Mouse (Mus musculus): ENCODE results near the gene Nek2. TPM values are rescaled to one million over a fixed set of nuclear protein-coding genes. Genes with fewer than 3 reads are reported as not detected.

The Nek2 gene
- total and polyA plus RNA-seq, 3 experiments, result 17.3 to 61.9 (median 40.6) TPM

DNA sequence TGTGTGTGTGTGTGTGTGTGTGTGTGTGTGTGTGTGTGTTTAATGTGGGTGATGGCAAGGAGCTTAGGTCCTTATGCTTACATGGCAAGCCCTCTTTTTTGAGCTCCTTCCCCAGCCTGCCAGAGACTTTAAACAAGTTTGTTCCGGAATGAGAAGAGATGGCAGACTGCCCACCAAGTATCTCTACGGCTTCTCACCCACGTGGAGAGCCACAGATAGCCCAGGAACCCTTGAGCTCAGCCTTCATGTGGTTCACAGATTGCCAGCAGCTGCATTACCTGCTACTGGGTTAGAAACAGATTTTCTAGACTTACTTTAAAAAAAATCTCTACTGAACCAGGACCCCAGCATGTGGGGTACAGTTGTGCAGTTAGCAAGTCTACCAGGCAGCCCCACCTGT is 38.6 kb downstream of the Nek2 start:
- no peak overlapping the region for H3K4me3 ChIP-seq (ENCODE audit: low read depth, low read length)
- no peaks in the 10 kb centered on the region for H3K9me3 ChIP-seq (replicated peaks)
- no peaks in the 10 kb centered on the region for H3K36me3 ChIP-seq (replicated peaks)
- DNase-seq (ENCODE audit: low spot score) (no peak), ATAC-seq (ENCODE audit: extremely low read depth, insufficient number of reproducible peaks, low FRiP score, poor library complexity, severe bottlenecking) (no peak)
- H3K27me3 ChIP-seq (ENCODE audit: insufficient read depth, low read length), result peaks cover 7% of the 10 kb centered on the region
- peaks cover 40% of the 10 kb centered on the region for H3K4me1 ChIP-seq (ENCODE audit: insufficient read depth, low read depth, low read length)
- TF ChIP-seq GATA2 (IDR thresholded peaks at IDR 0.05; ENCODE audit: borderline replicate concordance, low read depth, low read length) (no peak), CTCF (IDR thresholded peaks at IDR 0.05; ENCODE audit: low read depth, low read length) (no peak), GATA1 (IDR thresholded peaks at IDR 0.05; ENCODE audit: borderline replicate concordance, low read length) (no peak), TAL1 (conservative IDR thresholded peaks at IDR 0.05; ENCODE audit: low read depth, low read length) (no peak), POLR2AphosphoS5 (IDR thresholded peaks at IDR 0.05; ENCODE audit: insufficient replicate concordance, low read depth, low read length) (no peak)

GRCm38 (mm10) chr1:191861247-191861646 is 40.0 kb downstream of the Nek2 start:
- DNase-seq (ENCODE audit: low spot score), result no peak

DNA sequence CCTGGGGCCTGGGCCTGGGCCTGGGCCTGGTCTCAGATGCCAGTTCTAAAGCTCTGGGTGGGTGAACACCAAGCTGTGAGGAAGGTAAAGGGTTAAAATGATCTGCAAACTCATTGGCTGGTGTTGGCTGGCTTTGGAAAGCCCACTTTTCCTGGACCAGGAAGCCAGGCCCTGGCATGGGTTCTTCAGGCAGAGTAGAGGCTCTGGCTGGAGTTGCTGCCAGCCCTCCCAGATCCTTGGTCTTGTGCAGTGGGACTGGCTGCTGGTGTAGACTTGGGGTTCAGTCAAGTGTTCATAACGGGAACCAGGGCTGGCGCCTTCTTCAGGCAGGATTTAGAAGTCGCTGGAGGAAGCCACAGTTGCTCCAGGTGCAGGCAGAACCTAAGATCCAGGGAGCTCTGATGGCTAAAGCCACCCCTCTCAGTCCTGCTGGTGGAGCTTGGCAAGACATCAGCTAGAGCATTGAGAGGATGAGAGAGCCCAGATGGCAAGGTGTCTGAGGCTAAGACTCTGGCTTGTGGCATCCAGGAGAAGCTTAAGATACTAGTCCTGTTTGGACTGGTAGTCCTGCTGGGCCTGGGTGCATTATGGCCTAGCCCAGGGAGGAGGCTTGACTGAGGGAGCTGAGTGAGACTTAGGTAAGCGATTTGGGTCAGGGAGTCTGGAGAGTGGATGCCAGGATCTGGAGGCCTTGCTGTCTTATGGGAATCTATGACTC is 42.7 kb downstream of the Nek2 start:
- H3K36me3 ChIP-seq (replicated peaks), result no peaks in the 10 kb centered on the region
- no peak for DNase-seq (ENCODE audit: low spot score)
- no peak for ATAC-seq (ENCODE audit: extremely low read depth, insufficient number of reproducible peaks, low FRiP score, poor library complexity, severe bottlenecking)
- no peaks in the 10 kb centered on the region for H3K9me3 ChIP-seq (replicated peaks)
- peaks cover 17% of the 10 kb centered on the region for H3K4me1 ChIP-seq (ENCODE audit: insufficient read depth, low read depth, low read length)
- H3K27me3 ChIP-seq (ENCODE audit: insufficient read depth, low read length), result peaks cover 16% of the 10 kb centered on the region
- no peak overlapping the region for H3K4me3 ChIP-seq (ENCODE audit: low read depth, low read length)
- TF ChIP-seq TAL1 (conservative IDR thresholded peaks at IDR 0.05; ENCODE audit: low read depth, low read length) (no peak), GATA1 (IDR thresholded peaks at IDR 0.05; ENCODE audit: borderline replicate concordance, low read length) (no peak), POLR2AphosphoS5 (IDR thresholded peaks at IDR 0.05; ENCODE audit: insufficient replicate concordance, low read depth, low read length) (no peak), GATA2 (IDR thresholded peaks at IDR 0.05; ENCODE audit: borderline replicate concordance, low read depth, low read length) (no peak), CTCF (IDR thresholded peaks at IDR 0.05; ENCODE audit: low read depth, low read length) (no peak)

More at GRCm38 (mm10) chr1:191861247-191861646, 40.0 kb downstream of the Nek2 start:
- no peaks in the 10 kb centered on the region for H3K9me3 ChIP-seq (replicated peaks)
- H3K4me3 ChIP-seq (ENCODE audit: low read depth, low read length), result no peak overlapping the region
- peaks cover 26% of the 10 kb centered on the region for H3K4me1 ChIP-seq (ENCODE audit: insufficient read depth, low read depth, low read length)
- no peak for ATAC-seq (ENCODE audit: extremely low read depth, insufficient number of reproducible peaks, low FRiP score, poor library complexity, severe bottlenecking)
- TF ChIP-seq CTCF (IDR thresholded peaks at IDR 0.05; ENCODE audit: low read depth, low read length) (no peak), GATA2 (IDR thresholded peaks at IDR 0.05; ENCODE audit: borderline replicate concordance, low read depth, low read length) (no peak), POLR2AphosphoS5 (IDR thresholded peaks at IDR 0.05; ENCODE audit: insufficient replicate concordance, low read depth, low read length) (no peak), TAL1 (conservative IDR thresholded peaks at IDR 0.05; ENCODE audit: low read depth, low read length) (no peak), GATA1 (IDR thresholded peaks at IDR 0.05; ENCODE audit: borderline replicate concordance, low read length) (no peak)
- no peaks in the 10 kb centered on the region for H3K36me3 ChIP-seq (replicated peaks)
- H3K27me3 ChIP-seq (ENCODE audit: insufficient read depth, low read length), result peaks cover 12% of the 10 kb centered on the region

GRCm38 (mm10) chr1:191864551-191865027 is 43.3 kb downstream of the Nek2 start:
- Histone ChIP-seq H3K9me3 (replicated peaks) (no peaks in the 10 kb centered on the region), H3K27me3 (ENCODE audit: insufficient read depth, low read length) (peaks cover 16% of the 10 kb centered on the region), H3K36me3 (replicated peaks) (no peaks in the 10 kb centered on the region), H3K4me1 (ENCODE audit: insufficient read depth, low read depth, low read length) (peaks cover 13% of the 10 kb centered on the region), H3K4me3 (ENCODE audit: low read depth, low read length) (no peak overlapping the region)
- TF ChIP-seq GATA2 (IDR thresholded peaks at IDR 0.05; ENCODE audit: borderline replicate concordance, low read depth, low read length) (no peak), TAL1 (conservative IDR thresholded peaks at IDR 0.05; ENCODE audit: low read depth, low read length) (no peak), POLR2AphosphoS5 (IDR thresholded peaks at IDR 0.05; ENCODE audit: insufficient replicate concordance, low read depth, low read length) (no peak), CTCF (IDR thresholded peaks at IDR 0.05; ENCODE audit: low read depth, low read length) (no peak), GATA1 (IDR thresholded peaks at IDR 0.05; ENCODE audit: borderline replicate concordance, low read length) (no peak)
- DNase-seq (ENCODE audit: low spot score) (no peak), ATAC-seq (ENCODE audit: extremely low read depth, insufficient number of reproducible peaks, low FRiP score, poor library complexity, severe bottlenecking) (no peak)

- DNase-seq (ENCODE audit: low spot score), result no peak
- H3K4me1 ChIP-seq (ENCODE audit: insufficient read depth, low read depth, low read length), result peaks cover 33% of the 10 kb centered on the region
- H3K36me3 ChIP-seq (replicated peaks), result no peaks in the 10 kb centered on the region
- ATAC-seq (ENCODE audit: extremely low read depth, insufficient number of reproducible peaks, low FRiP score, poor library complexity, severe bottlenecking), result no peak
- no peaks in the 10 kb centered on the region for H3K9me3 ChIP-seq (replicated peaks)
- no peak overlapping the region for H3K4me3 ChIP-seq (ENCODE audit: low read depth, low read length)
- TF ChIP-seq TAL1 (conservative IDR thresholded peaks at IDR 0.05; ENCODE audit: low read depth, low read length) (no peak), CTCF (IDR thresholded peaks at IDR 0.05; ENCODE audit: low read depth, low read length) (no peak), POLR2AphosphoS5 (IDR thresholded peaks at IDR 0.05; ENCODE audit: insufficient replicate concordance, low read depth, low read length) (no peak), GATA2 (IDR thresholded peaks at IDR 0.05; ENCODE audit: borderline replicate concordance, low read depth, low read length) (no peak), GATA1 (IDR thresholded peaks at IDR 0.05; ENCODE audit: borderline replicate concordance, low read length) (no peak)
- peaks cover 6% of the 10 kb centered on the region for H3K27me3 ChIP-seq (ENCODE audit: insufficient read depth, low read length)
Measured at GRCm38 (mm10) chr1:191872076-191872710, 50.9 kb downstream of the Nek2 start.

- Histone ChIP-seq H3K36me3 (replicated peaks) (no peaks in the 10 kb centered on the region), H3K9me3 (replicated peaks) (peaks cover 2% of the 10 kb centered on the region), H3K4me3 (ENCODE audit: low read depth, low read length) (no peak overlapping the region), H3K4me1 (ENCODE audit: insufficient read depth, low read depth, low read length) (peaks cover 59% of the 10 kb centered on the region), H3K27me3 (ENCODE audit: insufficient read depth, low read length) (peaks cover 5% of the 10 kb centered on the region; the same call in 1 of the 2 replicates)
- ATAC-seq (ENCODE audit: extremely low read depth, insufficient number of reproducible peaks, low FRiP score, poor library complexity, severe bottlenecking), result peak; percentile 31
- TF ChIP-seq TAL1 (conservative IDR thresholded peaks at IDR 0.05; ENCODE audit: low read depth, low read length) (peak; percentile 49; the same call in 1 of the 2 replicates), GATA1 (IDR thresholded peaks at IDR 0.05; ENCODE audit: borderline replicate concordance, low read length) (no peak)
- no peak for DNase-seq (ENCODE audit: low spot score)
Measured at GRCm38 (mm10) chr1:191875006-191875405, 53.8 kb downstream of the Nek2 start.
